Mouse (Mus musculus) telencephalon, adult 2 months (tissue): ENCODE results near the gene Myl4.
"Not testable (repeated sequence)": the region's sequence is repeated elsewhere in the genome, so short reads cannot be mapped to it uniquely, and the experiment has no call there.

Source experiments
- DNase-seq: peaks from one replicate; pipeline ENCODE4 v3.0.0-alpha.2; 2011; ENCODE audit warnings: low read depth, low spot score

Myl4 gene

DNA sequence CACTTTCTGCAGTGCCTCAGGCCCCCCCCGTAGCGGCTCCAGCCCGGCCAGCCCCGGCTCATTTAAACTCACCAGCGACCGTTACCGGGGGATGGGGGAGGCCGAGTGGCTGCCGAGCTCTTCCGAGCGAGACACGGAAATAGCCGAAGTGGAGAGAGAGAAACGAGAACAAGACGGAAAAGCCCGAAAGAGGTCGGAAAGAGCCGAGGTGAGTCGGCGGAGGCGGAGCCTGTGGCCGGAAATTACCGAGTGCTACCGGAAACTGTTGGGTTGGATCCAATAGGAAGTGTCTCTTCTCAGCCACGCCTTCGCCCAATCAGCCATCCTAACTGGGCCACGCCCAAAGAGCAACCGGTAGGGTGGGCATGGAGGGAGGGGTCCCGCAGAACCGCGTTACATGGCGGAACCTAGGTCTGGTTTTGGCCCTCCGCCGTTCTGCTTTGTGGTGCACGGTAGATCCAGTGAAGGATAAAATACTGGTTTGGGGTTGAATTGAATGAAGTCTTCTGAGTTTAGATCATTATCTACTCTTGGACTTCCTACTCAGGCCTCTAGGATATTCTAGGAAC lies at the start of gene Myl4, which contains the start of gene Cdc27:
Myl4 (plus strand) TSS at position 258 of the 569 bp plus-strand sequence.
Cdc27 (minus strand) TSS at position 215 of the 569 bp plus-strand sequence.
- DNase-seq = peak; percentile 95

GRCm38 (mm10) chr11:104508455-104508854 lies 42.0 kb upstream of the Myl4 start:
- no peak for DNase-seq

- DNase-seq = no peak
Measured at GRCm38 (mm10) chr11:104510606-104511005, 39.9 kb upstream of the Myl4 start.

- no peak for DNase-seq
Measured at GRCm38 (mm10) chr11:104512436-104512835, 38.0 kb upstream of the Myl4 start.

DNA sequence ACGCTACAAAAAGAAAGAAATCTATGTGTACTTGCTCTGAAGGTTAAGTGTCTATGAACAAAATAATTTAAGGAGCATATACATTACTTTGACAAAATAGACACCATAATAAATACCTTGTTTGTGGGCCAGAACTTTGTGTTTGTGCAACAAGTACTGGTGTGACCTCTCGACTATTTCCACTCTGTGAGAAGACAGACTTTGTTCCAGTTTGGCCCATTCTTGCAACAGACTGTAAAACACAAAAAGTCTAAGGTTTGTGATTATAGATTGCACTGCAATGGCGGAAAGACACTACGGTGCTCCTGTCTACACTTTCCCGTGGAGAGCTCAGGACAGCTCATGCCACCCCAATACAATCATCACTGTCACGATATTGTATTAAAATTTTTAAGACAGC lies 24.5 kb upstream of the Myl4 start:
- DNase-seq = no peak

- DNase-seq = no peak
Measured at GRCm38 (mm10) chr11:104536843-104537242, 13.6 kb upstream of the Myl4 start.

- no peak for DNase-seq
Measured at GRCm38 (mm10) chr11:104537945-104538555, 12.4 kb upstream of the Myl4 start.

DNA sequence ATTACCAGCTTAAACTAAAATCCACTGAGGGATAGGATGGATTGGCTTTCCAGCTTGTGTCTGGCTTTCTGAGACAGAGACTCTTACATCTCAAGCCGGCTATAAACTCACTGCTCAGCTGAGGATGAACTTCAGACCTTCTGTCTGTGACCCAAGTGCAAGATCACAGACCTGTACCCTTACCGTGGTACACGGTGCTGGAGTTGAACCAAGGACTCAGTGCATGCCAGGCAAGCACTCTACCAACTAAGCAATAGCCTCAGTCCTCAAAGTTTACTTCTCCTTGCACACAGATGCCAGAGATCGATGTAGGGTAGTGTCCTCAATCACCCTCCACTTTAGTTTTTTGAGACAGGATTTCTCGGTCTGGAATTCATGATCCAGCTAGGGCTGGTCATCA lies 10.7 kb upstream of the Myl4 start:
- no peak for DNase-seq

DNA sequence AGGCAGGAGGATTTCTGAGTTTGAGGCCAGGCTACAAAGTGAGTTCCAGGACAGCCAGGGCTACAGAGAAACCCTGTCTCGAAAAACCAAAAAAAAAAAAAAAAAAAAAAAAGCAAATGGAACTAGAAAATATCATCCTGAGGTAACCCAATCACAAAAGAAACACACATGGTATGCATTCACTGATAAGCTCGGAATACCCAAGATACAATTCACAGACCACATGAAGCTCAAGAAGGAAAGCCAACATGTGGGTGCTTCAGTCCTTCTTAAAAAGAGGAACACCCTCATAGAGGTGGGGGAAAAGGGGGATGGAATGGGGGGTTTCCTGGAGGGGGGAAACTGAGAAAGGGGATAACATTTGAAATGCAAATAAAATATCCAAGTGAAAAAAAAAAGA lies 7.1 kb upstream of the Myl4 start:
- DNase-seq = not testable (repeated sequence)

GRCm38 (mm10) chr11:104544507-104544906 lies 6.0 kb upstream of the Myl4 start:
- no peak for DNase-seq

- no peak for DNase-seq
Measured at GRCm38 (mm10) chr11:104547502-104547901, 3.0 kb upstream of the Myl4 start.

DNA sequence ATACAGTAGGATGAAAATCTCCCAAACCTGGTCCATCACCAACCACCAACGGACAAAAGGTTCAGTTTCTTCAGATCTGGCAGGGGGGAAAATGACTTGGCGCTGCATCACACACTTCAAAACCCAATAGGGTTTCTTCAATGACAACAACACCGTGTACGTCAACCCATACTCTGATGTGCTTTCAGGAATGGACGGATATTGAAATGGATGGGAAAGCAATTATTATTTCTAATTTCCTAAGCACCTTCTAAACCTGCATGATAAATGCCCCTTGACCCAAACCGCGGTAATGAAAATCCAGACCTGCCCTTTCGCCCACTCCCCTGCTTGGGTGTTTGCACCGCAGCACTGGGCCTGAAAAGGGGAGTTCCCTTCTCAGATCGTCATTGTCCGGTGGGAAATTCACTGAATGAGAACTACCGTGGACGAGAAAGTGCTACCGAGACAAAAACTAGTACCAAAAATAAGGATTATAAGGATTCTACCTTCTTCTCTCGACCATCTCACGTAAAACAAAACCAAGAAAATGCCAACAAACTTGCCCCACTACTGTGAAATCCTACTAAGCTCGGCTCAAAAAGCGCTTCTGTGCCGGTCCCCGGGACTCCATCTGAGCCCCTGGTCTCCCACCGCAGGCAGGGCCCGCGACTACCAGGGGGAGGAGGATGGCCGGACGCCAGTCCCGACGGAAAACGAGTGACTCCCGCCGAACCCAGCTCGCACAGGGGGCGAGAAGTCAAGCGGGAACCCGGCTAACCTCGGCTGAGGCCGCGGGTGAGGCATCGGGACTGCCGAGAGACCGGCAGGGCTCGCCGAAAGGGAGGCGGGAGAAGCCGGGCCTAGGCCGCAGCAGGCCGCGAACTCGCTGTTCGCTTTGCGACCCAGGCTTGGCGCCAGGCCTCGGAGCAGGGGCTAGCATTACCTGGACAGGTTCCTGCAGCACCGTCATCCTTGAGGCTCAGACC lies 741 bp upstream of the Myl4 start:
- no peak for DNase-seq

DNA sequence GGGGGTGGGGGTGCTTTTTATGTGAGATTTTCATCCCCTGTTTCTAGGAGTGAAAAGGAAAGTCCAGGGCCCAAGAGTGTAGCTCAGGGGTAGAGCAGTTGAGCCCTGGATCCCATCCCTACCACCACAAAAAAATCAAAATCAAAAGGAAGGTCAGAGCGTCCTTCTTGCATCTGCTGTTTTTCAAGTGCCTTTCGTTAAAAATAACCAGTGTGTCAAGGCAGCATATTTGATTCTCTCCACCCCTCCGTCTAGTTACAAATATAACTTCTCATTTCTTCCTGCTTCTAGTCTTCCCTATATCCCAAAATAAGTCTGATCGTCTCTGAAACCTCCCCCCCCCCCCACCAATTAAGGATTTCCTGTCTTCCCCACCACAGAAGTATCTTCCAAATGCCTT lies 7.6 kb downstream of the Myl4 start:
- DNase-seq = peak; percentile 82

DNA sequence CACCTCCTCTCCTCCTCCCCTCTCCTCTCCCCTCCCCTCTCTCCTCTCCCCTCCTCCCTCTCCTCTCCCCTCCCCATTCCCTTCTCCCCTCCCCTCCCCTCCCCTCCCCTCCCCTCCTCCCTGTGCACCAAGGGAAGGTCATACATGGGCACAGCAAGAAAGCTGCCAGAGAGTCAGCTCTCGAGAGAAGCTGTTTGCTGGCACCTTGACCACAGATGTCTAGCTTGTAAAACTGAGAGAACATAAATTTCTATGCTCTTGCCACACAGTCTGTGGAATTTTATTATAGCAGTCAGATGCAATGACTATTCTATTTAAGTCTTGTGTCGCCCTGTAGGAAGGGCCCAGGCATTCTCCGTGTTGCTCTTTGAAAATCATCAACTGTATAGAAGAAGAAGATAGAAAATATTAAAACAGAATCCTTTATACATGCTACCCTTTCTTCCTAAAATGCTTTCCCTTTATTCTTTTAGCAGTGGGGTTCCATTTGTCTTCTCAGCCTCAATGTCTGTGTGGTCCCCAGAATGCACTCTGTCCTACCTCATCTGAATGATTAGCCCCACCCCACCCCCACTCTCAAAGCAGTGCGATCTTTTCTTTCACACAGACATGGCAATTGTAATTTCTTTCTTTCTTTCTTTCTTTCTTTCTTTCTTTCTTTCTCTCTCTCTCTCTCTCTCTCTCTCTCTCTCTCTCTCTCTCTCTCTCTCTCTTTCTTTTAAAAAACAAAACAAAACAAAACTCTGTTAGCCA lies 8.4 kb downstream of the Myl4 start:
- peak; percentile 67 for DNase-seq

DNA sequence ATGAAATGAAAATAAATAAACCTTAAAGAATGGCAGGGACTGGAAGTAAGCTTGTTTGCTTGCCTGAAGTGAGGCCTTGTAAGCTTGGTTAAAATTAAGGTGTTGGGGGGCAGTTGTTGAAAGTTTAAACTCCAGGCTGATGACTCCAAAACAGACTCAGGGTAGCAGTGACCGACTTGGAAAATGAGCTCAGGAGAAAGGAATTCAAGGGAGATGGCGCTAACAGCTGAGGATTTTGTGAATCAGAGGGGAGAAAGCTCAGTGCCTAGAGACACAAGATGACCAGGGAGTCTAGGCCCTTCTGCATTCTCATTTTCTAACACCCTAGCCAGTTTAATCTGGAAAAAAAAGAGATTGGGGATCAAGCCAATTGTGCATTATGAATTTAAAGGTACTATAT lies 10.5 kb downstream of the Myl4 start:
- DNase-seq = no peak

DNA sequence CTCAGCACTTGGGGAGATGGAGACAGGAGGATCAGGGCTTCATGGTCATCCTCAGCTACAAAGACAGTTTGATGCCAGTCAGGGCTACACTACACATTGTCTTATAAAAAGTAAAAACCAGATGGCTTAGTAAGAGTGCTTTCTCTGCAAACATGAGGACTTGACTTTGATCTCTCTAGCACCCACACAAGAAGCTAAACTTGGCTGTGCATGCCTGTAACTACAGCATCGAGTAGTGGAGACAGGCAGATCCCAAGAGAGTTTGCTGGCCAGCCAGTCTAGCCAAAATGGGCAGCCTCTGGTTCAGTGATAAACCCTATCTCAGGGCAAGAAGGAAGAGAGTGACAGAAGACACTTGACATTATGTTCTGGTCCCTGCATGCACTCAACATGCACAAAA lies 13.0 kb downstream of the Myl4 start:
- DNase-seq = peak; percentile 65

- DNase-seq = no peak
Measured at GRCm38 (mm10) chr11:104565172-104565571, 14.7 kb downstream of the Myl4 start.

- DNase-seq = peak; percentile 55
Measured at GRCm38 (mm10) chr11:104566097-104566496, 15.6 kb downstream of the Myl4 start.

- no peak for DNase-seq
Measured at GRCm38 (mm10) chr11:104566796-104567195, 16.3 kb downstream of the Myl4 start.

DNA sequence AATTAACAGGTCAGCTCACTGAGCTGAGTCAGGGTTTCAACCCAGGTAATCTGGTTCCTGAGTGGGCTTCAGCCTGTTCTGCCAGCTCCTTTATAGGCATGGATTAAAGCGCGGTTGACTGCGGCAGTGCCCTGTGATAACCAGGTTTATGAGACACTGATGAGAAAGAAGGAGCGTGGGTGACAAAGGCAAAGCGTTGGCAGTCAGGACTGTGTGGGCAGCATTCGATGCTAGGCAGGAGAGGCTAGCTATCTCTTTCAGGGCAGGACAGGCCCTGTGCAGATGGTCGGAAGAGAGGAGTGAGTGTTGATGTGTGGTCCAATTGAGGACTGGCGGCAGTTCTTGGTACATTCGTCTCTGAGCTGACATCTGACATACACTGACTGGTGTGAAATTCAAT lies 17.3 kb downstream of the Myl4 start:
- DNase-seq = peak; percentile 39

- DNase-seq = no peak
Measured at GRCm38 (mm10) chr11:104568326-104568725, 17.9 kb downstream of the Myl4 start.

DNA sequence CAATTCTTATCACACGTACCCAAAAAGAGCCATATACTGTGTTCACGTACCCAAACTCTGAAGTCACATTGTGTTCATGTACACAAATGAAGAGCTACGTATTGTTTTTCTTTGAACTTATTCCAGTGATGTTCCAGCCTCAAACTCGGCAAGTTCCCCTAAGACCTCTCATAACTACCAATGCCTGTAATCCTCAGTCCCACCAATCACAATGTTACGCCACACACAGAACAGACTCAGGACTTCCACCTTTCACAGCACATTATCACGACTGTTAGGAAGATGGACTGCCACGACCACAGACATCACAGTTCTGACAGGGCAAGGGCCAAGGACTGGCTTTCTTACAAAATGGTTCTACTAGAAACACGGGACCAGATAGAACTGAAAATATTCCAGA lies 20.1 kb downstream of the Myl4 start:
- not testable (repeated sequence) for DNase-seq
